Mouse (Mus musculus) ES-Bruce4 (cell line): ENCODE results near the gene Scrt2. TPM values are rescaled to one million over a fixed set of nuclear protein-coding genes. Genes with fewer than 3 reads are reported as not detected.

Experiments used
- H3K27ac ChIP-seq: 2 replicates; pipeline ENCODE4 v1.5.1; 2012; ENCODE audit warnings: low read length, inconsistent platforms; ENCODE audit not compliant: insufficient read depth
- H3K27me3 ChIP-seq: 2 replicates; pipeline ENCODE4 v1.6.1; 2012; ENCODE audit warnings: mild to moderate bottlenecking, low read length, inconsistent platforms; ENCODE audit not compliant: control insufficient read depth, poor library complexity, insufficient read depth, severe bottlenecking
- H3K36me3 ChIP-seq: 2 replicates; pipeline ENCODE4 v1.6.1; 2012; ENCODE audit warnings: inconsistent platforms, mild to moderate bottlenecking, low read length, moderate library complexity; ENCODE audit not compliant: control insufficient read depth, poor library complexity, insufficient read depth, severe bottlenecking
- H3K4me1 ChIP-seq: one replicate; pipeline ENCODE4 v1.8.1; 2011; ENCODE audit warnings: low read length; ENCODE audit not compliant: control insufficient read depth, insufficient read depth
- H3K4me3 ChIP-seq: 2 replicates; pipeline ENCODE4 v1.5.1; 2011; ENCODE audit warnings: low read depth, mild to moderate bottlenecking, low read length
- H3K9ac ChIP-seq: 2 replicates; pipeline ENCODE4 v1.6.1; 2012; ENCODE audit warnings: low read depth, mild to moderate bottlenecking, inconsistent platforms; ENCODE audit not compliant: poor library complexity, severe bottlenecking
- H3K9me3 ChIP-seq: replicated peaks from 2 replicates; pipeline ENCODE4 v1.6.1; 2012; ENCODE audit warnings: mild to moderate bottlenecking, low read length, inconsistent platforms; ENCODE audit not compliant: control insufficient read depth, poor library complexity, insufficient read depth, severe bottlenecking
- CTCF ChIP-seq: IDR thresholded peaks from one replicate; pipeline ENCODE4 v1.8.1; 2011; ENCODE audit warnings: low read depth, low read length
- EP300 ChIP-seq: IDR thresholded peaks from 2 replicates; pipeline ENCODE4 v1.6.1; 2011; ENCODE audit warnings: low read depth, low read length; ENCODE audit not compliant: insufficient read depth
- POLR2A ChIP-seq: IDR thresholded peaks from one replicate; pipeline ENCODE4 v1.8.1; 2011; ENCODE audit warnings: low read length; ENCODE audit not compliant: insufficient read depth
- polyA plus RNA-seq: library from polyadenylated mRNA; stranded (reverse); fragments of >200 nt; gene quantifications from 2 replicates; pipeline ENCODE4 v1.2.4, GENCODE M21; 2011; ENCODE audit warnings: low read depth; ENCODE audit not compliant: missing spikeins, insufficient read depth, insufficient read length

Scrt2 gene
- polyA plus RNA-seq, 1 experiment: 0.18 TPM

GRCm38 (mm10) chr2:152114057-152114975 is 33.0 kb downstream of the Scrt2 start:
- Histone ChIP-seq H3K9ac (peak overlapping the region; percentile 42), H3K9me3 (no peaks in the 10 kb centered on the region), H3K27me3 (no peaks in the 10 kb centered on the region), H3K27ac (peak overlapping the region; percentile 17; the same call in 1 of the 2 replicates), H3K4me3 (peak overlapping the region; percentile 30), H3K36me3 (0 out of 2 replicates have a peak, but pooled peaks cover 5% of the 10 kb centered on the region), H3K4me1 (no peaks in the 10 kb centered on the region)
- TF ChIP-seq EP300 (no peak), POLR2A (no peak), CTCF (no peak)

- Histone ChIP-seq H3K27ac (no peak overlapping the region), H3K4me1 (no peaks in the 10 kb centered on the region), H3K9me3 (no peaks in the 10 kb centered on the region), H3K9ac (no peak overlapping the region), H3K36me3 (no peaks in the 10 kb centered on the region), H3K4me3 (no peak overlapping the region), H3K27me3 (no peaks in the 10 kb centered on the region)
- no peak for TF ChIP-seq POLR2A
- no peak for TF ChIP-seq CTCF
- no peak for TF ChIP-seq EP300
Measured at GRCm38 (mm10) chr2:152117694-152118093, 36.4 kb downstream of the Scrt2 start.

GRCm38 (mm10) chr2:152119228-152119865 is 38.0 kb downstream of the Scrt2 start:
- Histone ChIP-seq H3K9ac (no peak overlapping the region), H3K36me3 (no peaks in the 10 kb centered on the region), H3K27me3 (no peaks in the 10 kb centered on the region), H3K27ac (no peak overlapping the region), H3K4me3 (no peak overlapping the region), H3K9me3 (no peaks in the 10 kb centered on the region), H3K4me1 (peaks cover 2% of the 10 kb centered on the region)
- TF ChIP-seq CTCF (no peak), POLR2A (no peak), EP300 (no peak)

- H3K9me3 ChIP-seq: no peaks in the 10 kb centered on the region
- no peak overlapping the region for H3K4me3 ChIP-seq
- peaks cover 2% of the 10 kb centered on the region for H3K4me1 ChIP-seq
- TF ChIP-seq CTCF: no peak
- no peak overlapping the region for H3K9ac ChIP-seq
- H3K27me3 ChIP-seq: no peaks in the 10 kb centered on the region
- H3K36me3 ChIP-seq: no peaks in the 10 kb centered on the region
- no peak overlapping the region for H3K27ac ChIP-seq
Measured at GRCm38 (mm10) chr2:152122896-152123295, 41.6 kb downstream of the Scrt2 start.

- no peaks in the 10 kb centered on the region for H3K36me3 ChIP-seq
- no peaks in the 10 kb centered on the region for H3K27me3 ChIP-seq
- H3K27ac ChIP-seq: no peak overlapping the region
- no peak overlapping the region for H3K9ac ChIP-seq
- no peak overlapping the region for H3K4me3 ChIP-seq
- peaks cover 4% of the 10 kb centered on the region for H3K4me1 ChIP-seq
- TF ChIP-seq CTCF: peak; percentile 70
- TF ChIP-seq POLR2A: no peak
- 0 out of 2 replicates have a peak, but pooled peaks have one; percentile 29 for TF ChIP-seq EP300
- no peaks in the 10 kb centered on the region for H3K9me3 ChIP-seq
Measured at GRCm38 (mm10) chr2:152128597-152128996, 47.3 kb downstream of the Scrt2 start.

GRCm38 (mm10) chr2:152129778-152130177 is 48.4 kb downstream of the Scrt2 start:
- TF ChIP-seq EP300: no peak
- no peak for TF ChIP-seq CTCF
- TF ChIP-seq POLR2A: no peak
- no peaks in the 10 kb centered on the region for H3K36me3 ChIP-seq

More at GRCm38 (mm10) chr2:152129778-152130177, 48.4 kb downstream of the Scrt2 start:
- no peaks in the 10 kb centered on the region for H3K9me3 ChIP-seq
- no peak overlapping the region for H3K9ac ChIP-seq
- peaks cover 4% of the 10 kb centered on the region for H3K4me1 ChIP-seq
- H3K27me3 ChIP-seq: no peaks in the 10 kb centered on the region
- no peak overlapping the region for H3K4me3 ChIP-seq
- no peak overlapping the region for H3K27ac ChIP-seq
